Mouse (Mus musculus): ENCODE results near the gene Aamp.

The Aamp gene

DNA sequence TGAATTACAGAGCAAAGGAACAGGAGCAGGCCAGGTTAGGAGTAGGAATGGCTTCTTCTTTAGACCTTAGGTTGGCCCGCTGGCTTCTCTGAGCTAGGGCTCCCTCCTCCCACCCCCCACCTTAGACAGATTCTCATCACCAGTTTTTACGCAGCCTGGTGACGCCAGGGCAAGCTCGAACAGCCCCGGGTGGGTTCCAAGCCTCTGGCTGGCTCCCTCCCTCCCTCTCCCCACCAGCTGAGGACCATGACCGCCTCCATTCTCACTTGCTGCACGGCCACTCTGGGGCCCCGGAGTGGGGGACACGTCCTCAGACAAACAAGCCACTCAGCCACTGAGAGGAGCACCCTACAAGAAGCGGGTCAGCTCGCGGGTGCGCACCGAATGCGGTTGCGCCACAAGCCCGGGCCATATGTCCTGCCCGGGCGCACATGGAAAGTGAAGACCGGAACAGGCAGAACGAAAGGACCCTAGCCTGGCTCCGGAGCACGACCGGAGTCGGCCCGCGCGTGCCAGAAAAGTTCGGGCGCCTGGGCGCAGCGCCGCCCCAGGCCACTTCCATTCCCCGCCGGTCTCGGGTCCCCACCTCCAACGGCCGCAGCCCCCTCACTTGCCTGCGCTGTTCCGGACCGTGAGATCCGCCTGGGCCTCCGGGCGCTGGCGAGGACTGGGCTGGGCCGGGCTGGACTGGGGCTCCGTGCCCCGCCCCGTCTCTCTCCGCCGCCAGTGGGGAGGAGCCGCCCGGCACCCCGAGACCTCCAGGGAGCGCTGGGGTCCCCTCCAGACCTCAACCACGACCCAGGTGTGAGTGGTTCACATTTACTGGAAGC lies 19.2 kb upstream of the Aamp start:
- in situ Hi-C loops (cut with MboI; ENCODE audit: low pct_unique_long_range_greater_than_20kb in 1 of 2, low sequenced_read_pairs in 2 of 2, unreplicated experiment in 1 of 2) = no loop called here

DNA sequence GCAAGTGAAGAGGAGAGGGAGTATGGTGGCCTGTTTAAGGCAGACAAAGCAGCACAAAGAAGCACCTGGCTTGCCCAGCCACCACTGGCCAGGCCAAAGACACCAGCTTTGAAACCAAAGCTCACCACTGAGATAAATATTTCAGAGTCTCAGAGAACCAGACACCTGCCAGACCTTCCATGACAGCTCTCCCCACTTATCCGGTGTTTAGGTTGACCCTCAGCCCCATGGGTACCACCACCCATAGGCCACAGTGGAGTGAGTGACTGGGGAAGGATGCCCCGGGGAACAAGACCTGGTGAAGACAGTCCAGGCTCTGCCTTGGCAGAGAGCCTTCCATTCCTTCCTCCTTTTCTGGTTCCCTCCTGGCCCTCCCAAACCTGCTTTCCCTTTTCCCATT lies 18.3 kb upstream of the Aamp start:
- in situ Hi-C loops (cut with MboI; ENCODE audit: low pct_unique_long_range_greater_than_20kb in 1 of 2, low sequenced_read_pairs in 2 of 2, unreplicated experiment in 1 of 2) = no loop called here

DNA sequence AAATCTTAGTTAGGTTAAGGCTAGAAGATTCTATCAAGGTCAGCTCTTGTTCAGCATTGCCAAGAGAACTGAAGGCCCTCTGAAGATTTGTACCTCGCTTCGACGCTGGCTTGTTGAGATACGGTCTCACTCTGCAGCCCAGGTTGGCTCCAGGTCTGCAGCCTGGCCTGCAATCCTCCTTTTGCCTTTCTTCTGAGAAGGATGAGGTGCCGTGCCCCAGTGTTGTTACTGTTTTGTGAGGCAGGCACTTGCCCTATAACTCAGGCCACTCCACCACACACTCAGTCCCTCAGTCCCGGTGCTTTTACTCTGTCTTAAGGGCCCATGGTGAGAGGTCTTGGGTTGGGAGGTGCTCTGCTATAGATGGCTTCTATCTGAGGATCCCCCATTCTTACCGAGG lies 17.7 kb upstream of the Aamp start:
- in situ Hi-C loops (cut with MboI; ENCODE audit: low pct_unique_long_range_greater_than_20kb in 1 of 2, low sequenced_read_pairs in 2 of 2, unreplicated experiment in 1 of 2) = no loop called here

DNA sequence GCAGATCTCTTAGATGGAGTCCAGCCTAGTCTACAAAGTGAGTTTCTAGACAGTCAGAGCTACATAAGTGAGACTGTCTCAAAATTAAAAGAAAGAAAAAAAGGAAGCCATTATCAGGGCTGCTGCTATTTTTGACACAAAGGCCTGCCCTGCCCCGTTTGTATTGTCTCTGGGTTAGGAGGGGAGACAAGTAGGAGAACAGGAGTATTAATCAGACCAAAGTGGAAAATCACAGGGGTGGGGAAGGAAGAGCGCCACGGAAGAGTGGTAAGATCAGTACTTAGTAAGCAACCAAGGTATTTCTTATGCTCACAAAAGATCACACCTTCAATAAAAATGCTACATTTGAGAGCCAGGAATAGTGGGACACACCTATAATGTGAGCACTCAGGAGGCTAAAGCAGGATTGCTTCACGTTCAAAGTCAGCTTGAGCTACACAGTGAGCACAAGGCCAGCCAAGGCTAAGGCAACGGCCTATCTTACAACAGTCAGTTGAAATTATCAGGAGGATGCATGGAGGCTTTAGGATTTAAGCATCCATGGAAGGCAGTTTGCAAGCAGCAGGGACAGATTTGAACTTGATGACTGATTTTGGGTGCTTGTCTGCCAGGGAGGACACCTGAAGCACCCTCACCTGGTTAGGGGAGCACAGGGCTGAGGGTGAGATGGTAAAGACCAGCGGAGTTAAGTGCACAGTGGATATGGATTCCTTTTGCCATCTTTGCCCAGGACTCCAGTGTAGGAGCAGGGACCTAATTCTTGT lies 16.0 kb upstream of the Aamp start:
- in situ Hi-C loops (cut with MboI; ENCODE audit: low pct_unique_long_range_greater_than_20kb in 1 of 2, low sequenced_read_pairs in 2 of 2, unreplicated experiment in 1 of 2) = no loop called here

DNA sequence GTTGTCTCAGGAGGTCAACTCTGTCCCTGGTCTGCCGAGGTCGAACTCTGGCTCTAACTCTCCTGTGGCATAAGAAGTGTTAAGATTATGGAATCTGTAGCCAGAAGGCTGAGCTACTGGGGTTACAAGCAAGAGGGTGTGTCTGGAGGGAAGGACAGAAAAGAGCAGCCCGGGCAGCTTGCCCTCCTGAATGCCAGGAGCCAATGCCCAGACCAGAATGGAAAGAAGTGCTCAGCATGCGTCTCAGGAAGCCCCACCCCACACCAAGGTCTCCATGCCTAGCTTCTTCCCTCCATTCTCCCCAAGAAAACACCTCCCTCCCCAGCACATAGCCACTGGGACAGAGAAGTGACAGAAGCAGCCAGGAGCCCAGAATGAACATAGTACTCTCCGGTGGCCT lies 14.5 kb upstream of the Aamp start:
- in situ Hi-C loops (cut with MboI; ENCODE audit: low pct_unique_long_range_greater_than_20kb in 1 of 2, low sequenced_read_pairs in 2 of 2, unreplicated experiment in 1 of 2) = no loop called here

DNA sequence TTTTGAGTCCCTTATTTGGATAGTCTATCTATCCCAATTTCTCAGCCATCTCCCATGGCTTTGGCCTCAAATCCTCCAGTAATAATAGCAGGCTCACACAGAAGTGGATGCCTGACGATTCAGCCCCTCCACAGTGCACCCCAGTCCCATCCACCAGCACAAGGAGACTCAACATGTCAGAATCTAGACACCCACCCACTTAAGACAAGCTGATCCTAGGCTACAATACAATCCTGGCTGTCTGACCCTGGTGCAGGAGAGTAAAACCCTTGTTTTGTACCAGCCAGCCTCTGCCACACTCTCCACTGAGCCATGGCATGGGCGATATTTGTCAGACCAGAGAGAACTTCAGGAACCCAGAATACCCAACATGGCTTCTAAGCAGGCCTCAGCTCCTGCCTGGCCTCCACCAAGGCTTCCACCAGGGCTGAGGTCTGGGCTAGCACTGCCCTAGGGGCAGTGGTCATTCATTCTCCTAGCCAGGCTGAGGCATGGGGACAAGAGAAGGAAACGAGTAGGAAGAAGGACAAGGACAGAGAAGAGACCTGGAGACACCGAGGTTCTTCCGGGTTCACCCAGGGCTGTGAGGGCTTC lies 13.7 kb upstream of the Aamp start:
- in situ Hi-C loops (cut with MboI; ENCODE audit: low pct_unique_long_range_greater_than_20kb in 1 of 2, low sequenced_read_pairs in 2 of 2, unreplicated experiment in 1 of 2) = no loop called here

DNA sequence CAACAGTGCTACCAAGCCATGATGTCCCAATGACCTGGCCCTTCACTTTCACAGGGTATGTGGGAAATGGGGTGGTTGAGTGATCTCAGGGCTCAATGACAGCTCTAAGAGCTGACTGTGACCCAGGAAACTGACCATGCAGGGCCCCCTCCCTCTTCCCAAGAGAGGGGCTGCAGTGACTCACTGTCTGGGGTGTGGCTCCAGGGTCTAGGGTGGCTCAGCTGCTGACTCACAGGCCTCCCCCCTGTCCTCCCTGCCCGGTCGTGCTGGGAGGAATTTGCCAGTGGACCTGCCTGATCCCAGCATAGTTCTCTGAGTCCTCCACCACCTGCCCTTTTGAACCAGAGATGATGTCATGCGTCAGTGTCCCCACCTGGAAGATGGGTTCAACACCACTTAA lies 12.7 kb upstream of the Aamp start:
- in situ Hi-C loops (cut with MboI; ENCODE audit: low pct_unique_long_range_greater_than_20kb in 1 of 2, low sequenced_read_pairs in 2 of 2, unreplicated experiment in 1 of 2) = no loop called here

DNA sequence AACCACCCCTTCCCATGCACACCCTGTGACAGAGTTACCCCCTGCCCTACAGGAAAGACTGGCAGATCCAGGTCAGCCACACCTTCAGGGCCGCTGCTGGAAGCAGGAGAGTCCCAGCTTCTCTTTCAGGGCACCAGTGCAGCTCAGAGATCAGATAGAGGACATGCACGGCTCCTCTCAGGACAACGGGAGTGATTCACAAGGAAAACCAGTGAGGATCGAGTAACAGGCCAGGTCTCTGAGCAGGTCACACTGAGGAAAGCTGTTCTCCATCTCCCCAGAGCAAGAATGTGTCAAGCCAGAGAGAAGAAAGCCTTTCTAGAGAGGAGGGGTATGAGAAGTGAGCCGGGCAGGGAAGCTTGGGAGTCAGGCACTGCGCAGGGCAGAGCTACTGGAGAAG lies 11.9 kb upstream of the Aamp start:
- in situ Hi-C loops (cut with MboI; ENCODE audit: low pct_unique_long_range_greater_than_20kb in 1 of 2, low sequenced_read_pairs in 2 of 2, unreplicated experiment in 1 of 2) = no loop called here

DNA sequence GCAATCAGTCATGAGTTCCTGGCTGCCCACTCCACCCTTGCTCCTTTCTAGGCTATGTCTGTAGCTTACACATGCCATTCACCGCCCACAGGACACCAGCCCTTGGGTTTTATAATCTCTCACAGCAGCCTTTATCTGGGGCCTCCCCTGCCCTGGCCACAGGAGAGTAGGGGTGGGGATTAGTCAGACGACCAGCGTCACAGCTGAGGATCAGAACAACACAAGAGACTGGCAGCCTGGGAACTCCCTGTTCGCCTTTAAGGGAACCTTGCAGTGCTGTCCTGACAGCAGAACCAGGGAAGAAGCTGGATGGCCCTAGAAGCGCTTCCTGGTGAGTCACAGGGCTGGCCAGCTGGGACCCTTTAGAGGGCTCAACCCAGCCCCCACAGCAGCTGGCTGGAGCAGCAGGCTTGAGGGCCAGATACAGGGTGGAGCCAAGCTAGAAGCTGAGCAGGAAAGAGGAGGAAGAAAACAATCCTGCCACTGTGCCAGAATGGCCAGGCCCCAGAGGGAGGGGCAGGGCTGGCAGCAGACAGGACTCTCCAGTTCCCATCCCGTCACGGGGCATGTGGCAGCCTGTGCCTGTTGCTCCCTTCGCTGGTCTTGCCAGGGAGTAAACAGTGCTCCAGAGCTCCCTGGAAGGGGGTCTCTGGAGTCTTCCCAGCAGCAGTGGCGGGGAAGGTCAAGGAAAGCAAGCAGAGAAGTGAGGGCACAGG lies 11.1 kb upstream of the Aamp start:
- in situ Hi-C loops (cut with MboI; ENCODE audit: low pct_unique_long_range_greater_than_20kb in 1 of 2, low sequenced_read_pairs in 2 of 2, unreplicated experiment in 1 of 2) = no loop called here

DNA sequence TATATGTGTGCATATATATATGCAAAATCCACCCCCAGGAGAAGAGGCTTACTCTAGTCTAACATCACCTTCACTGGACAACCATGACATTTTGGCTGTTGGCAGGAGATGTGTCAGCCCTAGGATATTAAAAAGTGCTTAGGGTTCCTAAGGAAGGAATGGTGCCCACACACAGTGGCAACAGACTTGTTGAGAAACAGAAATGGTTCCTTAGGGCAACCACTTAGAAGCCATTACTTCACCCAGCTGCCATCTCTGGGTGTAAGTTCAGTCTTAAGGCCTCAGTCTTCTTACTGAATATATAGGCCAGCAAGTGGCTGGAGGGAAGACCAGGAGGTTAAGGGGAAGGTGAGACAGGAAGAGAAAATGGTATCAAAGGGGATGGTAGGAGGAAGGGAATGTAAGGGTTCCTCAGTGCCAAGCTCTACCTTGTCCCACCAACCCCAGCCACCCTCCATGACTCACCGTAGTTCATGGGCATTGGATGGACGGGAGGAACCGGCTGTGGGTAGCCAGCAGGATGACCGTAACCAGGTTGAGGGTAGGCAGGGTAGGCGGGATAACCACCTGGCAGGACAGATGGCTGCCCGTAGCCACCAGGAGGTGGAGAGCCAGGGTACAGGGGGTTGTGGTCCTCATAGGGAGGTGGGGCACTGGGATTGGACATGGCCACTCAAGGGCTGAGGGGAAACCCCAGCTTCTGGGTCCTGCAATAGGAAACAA lies 10.4 kb upstream of the Aamp start:
- in situ Hi-C loops (cut with MboI; ENCODE audit: low pct_unique_long_range_greater_than_20kb in 1 of 2, low sequenced_read_pairs in 2 of 2, unreplicated experiment in 1 of 2) = no loop called here

DNA sequence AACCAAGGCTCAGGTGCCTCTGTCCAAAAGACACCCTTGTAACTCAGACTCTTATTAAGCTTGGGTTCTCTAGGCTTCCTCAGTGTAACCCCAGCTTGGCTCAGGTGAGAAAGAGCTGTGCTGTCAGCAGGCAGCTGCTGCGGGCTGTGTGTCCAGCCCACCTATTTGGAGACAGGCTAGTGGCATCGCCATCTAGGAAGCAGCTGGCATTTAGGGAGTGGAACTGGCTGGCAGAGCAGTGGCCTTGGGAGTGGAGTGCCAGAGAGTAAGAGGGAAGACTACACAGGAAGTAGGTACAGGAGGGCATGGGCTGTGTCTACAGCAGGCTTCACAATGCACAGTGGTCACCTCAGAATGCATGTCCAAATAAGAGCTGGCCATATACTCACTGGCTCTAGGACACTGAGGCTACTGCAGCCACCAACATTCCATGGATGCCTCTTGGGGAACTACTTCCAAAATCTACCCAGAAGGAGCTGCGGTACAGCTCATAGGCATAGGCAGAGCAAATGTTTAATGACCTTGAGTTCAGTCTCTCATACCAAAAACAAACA lies 9.6 kb upstream of the Aamp start:
- in situ Hi-C loops (cut with MboI; ENCODE audit: low pct_unique_long_range_greater_than_20kb in 1 of 2, low sequenced_read_pairs in 2 of 2, unreplicated experiment in 1 of 2) = no loop called here

DNA sequence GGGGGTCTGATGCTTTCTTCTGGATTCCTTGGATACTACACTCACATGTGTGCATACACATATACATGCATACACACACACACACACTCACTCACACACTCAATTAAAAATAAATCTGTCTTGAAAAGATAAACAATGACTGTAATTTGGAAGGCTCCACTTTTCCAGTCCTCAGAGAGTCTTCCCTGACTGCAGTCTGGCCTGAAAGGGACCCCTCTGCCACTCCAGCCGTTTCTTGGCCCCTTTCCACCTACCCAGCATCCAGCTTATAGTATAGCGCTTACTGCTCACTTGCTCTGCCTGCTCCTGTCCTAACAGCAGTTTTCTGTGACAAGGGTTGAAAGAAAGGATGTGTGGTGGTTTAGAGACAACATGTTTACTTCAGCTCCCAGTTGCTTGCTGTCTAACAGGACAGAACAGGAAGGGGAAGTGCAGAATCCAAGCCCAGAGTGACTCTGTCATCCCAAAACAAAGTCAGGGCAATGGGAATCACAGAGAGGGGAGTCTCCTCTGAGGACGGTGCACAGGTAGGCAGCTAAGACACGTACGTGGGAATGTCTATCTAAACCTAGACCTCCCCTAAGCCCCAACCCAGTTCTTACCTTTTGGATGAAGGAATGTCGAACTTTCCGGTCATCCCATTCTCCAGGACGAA lies 8.9 kb upstream of the Aamp start:
- in situ Hi-C loops (cut with MboI; ENCODE audit: low pct_unique_long_range_greater_than_20kb in 1 of 2, low sequenced_read_pairs in 2 of 2, unreplicated experiment in 1 of 2) = no loop called here

DNA sequence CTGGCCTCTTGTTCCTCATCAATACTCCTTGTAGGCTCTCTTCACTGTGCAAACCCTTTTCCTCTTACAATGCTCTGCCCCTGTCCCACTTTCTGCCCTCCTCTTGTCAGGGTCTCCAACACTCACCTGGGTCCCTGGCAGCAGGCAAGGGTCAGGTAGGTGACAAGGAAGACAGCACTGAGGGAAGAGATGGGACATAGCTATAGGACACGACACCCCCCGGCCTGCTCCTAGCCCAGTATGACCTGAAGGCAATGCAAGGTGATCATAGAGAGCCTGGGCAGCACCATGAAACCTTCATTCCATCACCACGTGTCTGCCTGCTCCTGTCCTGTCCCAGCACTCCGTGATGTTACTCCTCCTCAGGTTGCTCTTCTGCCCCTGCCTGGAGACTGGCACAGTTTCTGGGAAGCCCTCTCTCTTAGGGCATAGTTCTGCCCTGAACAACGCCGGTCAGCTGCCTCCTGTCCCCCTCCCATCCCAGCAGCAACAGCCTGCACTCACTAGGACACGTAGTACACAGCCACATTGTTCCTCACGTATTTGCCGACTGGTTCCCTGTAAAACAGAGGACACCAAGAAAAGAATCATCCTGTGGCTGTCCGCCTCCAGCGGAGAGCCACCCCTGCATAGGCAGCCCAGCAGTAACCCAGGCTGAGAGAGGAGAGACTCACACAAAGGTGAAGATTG lies 7.9 kb upstream of the Aamp start:
- in situ Hi-C loops (cut with MboI; ENCODE audit: low pct_unique_long_range_greater_than_20kb in 1 of 2, low sequenced_read_pairs in 2 of 2, unreplicated experiment in 1 of 2) = no loop called here

DNA sequence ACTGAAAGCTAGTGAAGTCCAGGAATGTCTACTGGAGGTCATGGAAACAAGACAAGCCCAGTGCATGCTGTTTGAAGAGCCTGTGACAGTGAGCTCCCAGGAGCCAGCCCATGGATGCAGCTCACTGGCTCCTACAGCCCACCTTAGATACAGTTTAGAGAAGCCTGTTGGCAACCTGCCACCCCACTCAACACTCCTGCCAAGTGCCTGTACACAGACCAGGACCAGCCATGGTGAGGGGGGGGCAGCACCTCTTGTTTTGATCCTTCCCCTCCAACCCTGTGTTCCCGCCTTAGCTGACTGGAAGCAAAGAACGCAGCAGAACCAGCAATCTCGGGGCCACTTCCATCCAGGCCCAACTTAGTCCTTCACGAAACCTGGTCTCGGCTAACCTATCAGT lies 5.6 kb upstream of the Aamp start:
- in situ Hi-C loops (cut with MboI; ENCODE audit: low pct_unique_long_range_greater_than_20kb in 1 of 2, low sequenced_read_pairs in 2 of 2, unreplicated experiment in 1 of 2) = no loop called here

DNA sequence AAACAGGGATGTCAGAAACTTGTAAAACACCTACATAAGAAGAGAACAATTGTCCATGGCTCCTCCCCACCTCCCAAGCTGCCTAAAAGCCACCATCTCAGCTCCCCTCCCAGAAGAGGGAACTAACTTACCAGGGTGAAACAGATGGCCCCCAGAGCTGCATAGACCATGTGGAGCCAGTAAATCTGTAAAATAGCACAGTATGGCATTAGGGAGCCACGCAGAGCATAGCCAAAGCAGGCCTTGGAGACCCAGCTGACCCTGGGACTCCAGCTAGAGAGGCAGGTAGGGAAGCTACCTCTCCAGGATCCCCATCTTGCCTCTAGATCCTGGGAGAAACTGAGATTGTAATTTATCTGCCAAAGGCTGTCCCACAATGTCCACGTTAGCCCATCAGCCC lies 5.2 kb upstream of the Aamp start:
- in situ Hi-C loops (cut with MboI; ENCODE audit: low pct_unique_long_range_greater_than_20kb in 1 of 2, low sequenced_read_pairs in 2 of 2, unreplicated experiment in 1 of 2) = no loop called here

DNA sequence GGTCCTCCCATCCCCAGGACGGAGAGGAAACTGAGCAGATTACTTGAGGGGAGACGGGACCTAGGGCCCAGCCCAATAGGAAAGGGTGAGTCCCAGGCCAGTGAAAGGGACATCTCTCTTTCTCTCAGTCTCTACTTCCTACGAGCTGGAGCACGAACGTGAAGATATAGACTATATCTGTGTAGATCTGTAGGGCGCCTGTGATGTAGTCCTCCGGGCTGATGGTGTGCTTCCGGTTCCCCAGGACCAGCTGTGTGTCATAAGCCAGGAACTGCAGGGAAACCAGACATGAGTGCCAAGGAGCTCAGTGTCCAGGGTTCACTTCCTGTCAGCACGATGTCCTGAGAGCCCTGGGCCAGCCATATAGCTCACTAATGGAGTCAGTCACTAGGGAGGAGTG lies 4.7 kb upstream of the Aamp start:
- in situ Hi-C loops (cut with MboI; ENCODE audit: low pct_unique_long_range_greater_than_20kb in 1 of 2, low sequenced_read_pairs in 2 of 2, unreplicated experiment in 1 of 2) = no loop called here

DNA sequence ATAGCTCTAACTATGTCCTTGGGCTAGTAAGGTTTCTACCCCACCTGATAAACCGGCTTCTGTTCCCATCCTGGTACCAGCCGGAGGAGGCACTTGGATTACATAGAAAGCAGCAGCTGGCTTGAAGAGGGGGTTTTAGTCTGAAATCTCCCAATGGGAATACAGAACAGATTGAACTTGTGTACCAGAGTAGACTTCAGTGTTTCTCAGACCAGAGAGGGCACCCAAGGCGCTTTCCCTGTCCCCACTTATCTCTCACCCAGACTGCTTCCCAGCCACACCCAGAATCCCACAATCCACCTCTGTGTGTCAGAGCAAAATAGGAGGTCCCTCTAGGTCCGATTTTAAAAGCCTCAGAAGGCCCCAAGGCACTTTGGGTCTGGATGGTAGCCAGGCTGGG lies 3.8 kb upstream of the Aamp start:
- in situ Hi-C loops (cut with MboI; ENCODE audit: low pct_unique_long_range_greater_than_20kb in 1 of 2, low sequenced_read_pairs in 2 of 2, unreplicated experiment in 1 of 2) = no loop called here
